Mouse (Mus musculus): Measurements from ENCODE around the gene Rpl34. TPM values are rescaled to one million over a fixed set of nuclear protein-coding genes. Genes with fewer than 3 reads are reported as not detected.

Gene Rpl34
- polyA plus RNA-seq, 1 experiment = 1,328 TPM

DNA sequence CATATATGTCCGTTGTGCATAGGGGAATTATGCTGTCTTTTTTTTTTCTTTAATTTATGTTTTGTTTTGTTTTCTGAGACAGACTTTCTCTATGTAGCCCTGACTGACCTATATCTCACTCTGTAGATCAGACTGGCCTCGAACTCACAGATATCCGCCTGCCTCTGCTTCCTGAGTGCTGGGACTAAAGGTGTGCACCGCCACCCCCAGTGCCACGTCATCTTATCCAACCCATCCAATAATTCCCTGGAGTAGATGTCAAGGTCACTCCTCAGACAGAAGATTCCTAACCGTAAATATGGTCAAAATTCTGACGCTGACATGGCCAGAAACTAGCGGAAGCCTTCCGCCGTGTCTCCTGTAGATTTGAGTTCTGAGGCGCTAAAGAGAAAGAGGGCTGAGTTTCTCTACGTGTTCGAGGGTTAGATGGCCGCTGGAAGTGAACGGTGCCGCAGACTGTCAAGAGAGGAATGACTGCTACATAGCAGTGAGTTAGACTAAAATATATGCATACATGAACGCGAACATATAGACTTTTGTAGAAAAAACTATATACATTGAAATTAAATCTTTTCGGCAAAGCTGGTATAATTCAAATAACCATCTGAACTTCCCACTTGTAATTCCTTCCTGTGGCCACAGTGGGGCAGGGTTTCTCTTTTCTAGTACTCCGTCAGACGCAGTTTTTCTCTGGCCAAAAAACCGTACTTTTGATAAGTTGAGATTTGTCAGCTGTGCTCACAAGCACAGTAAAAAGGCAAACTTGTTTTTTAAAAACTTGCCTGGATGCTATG lies 15.2 kb downstream of the Rpl34 start:
- Histone ChIP-seq H3K4me3 (ENCODE audit: extremely low read depth, insufficient read depth, insufficient read length) (peak overlapping the region; percentile 62; the same call in 1 of the 2 replicates), H3K4me1 (ENCODE audit: control insufficient read depth, insufficient read depth, insufficient read length) (peaks cover 2% of the 10 kb centered on the region), H3K27me3 (ENCODE audit: control insufficient read depth, insufficient read depth, low read length) (no peaks in the 10 kb centered on the region), H3K36me3 (ENCODE audit: control insufficient read depth, insufficient read depth, low read length) (no peaks in the 10 kb centered on the region), H3K27ac (ENCODE audit: insufficient read depth, low read length) (peak overlapping the region; percentile 2; the same call in 1 of the 2 replicates)
- peak; percentile 55 to 68 for DNase-seq (ENCODE audit: low read depth in 1 of 2, low spot score in 2 of 2)
- WGBS = 9% methylated on average over 22 of the region's 22 CpGs
- no peak for TF ChIP-seq POLR2A (IDR thresholded peaks at IDR 0.05; ENCODE audit: low read depth, low read length)
- TF ChIP-seq CTCF (IDR thresholded peaks at IDR 0.05; ENCODE audit: extremely low read depth, insufficient read depth, insufficient read length, insufficient replicate concordance) = peak; percentile 21; the same call in 1 of the 2 replicates

DNA sequence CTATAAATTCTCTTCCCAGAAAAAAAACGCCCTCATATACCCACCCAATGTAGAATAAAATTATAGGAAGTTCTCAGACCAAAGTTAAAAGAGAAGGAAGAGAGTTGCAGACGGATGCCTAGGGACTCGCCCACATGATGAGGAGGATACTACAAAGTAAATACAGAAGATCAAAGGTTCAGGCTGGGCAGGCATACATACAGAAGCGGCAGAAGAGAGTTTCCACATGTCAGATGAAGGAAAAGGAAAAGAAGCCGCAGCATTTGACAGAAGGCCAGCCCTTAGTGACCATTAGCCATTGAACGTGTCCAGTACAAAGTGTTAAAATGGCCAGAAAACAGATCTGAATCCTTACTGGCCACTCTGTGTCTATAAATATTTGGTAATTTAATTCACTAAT lies 17.3 kb downstream of the Rpl34 start:
- no peak for DNase-seq (ENCODE audit: low read depth in 1 of 2, low spot score in 2 of 2)
- Histone ChIP-seq H3K27me3 (ENCODE audit: control insufficient read depth, insufficient read depth, low read length) (no peaks in the 10 kb centered on the region), H3K27ac (ENCODE audit: insufficient read depth, low read length) (no peak overlapping the region), H3K4me1 (ENCODE audit: control insufficient read depth, insufficient read depth, insufficient read length) (peaks cover 2% of the 10 kb centered on the region), H3K4me3 (ENCODE audit: extremely low read depth, insufficient read depth, insufficient read length) (no peak overlapping the region), H3K36me3 (ENCODE audit: control insufficient read depth, insufficient read depth, low read length) (no peaks in the 10 kb centered on the region)
- WGBS = 61% methylated on average over 6 of the region's 6 CpGs
- TF ChIP-seq POLR2A (IDR thresholded peaks at IDR 0.05; ENCODE audit: low read depth, low read length) (no peak), CTCF (IDR thresholded peaks at IDR 0.05; ENCODE audit: extremely low read depth, insufficient read depth, insufficient read length, insufficient replicate concordance) (no peak)

DNA sequence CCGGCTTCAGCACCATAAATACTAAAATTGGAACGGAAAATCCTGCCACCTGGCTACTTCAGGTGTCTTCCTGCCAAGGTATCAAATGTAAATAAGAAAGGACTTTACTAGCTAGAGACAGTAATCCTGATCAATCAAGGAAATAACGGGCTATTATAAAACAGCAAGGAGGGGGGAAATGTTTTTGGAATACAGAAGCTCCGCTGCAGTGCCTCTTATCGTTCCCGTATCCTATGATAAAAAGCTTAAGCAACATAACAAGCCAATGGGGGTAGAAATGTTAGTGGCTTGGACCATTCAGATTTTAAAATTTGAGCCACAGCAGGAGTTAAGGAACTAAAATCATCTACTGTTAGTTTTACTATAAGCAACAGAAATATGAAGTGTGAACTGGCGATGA lies 20.1 kb downstream of the Rpl34 start:
- Histone ChIP-seq H3K36me3 (ENCODE audit: control insufficient read depth, insufficient read depth, low read length) (no peaks in the 10 kb centered on the region), H3K27ac (ENCODE audit: insufficient read depth, low read length) (no peak overlapping the region), H3K4me1 (ENCODE audit: control insufficient read depth, insufficient read depth, insufficient read length) (peaks cover 2% of the 10 kb centered on the region), H3K4me3 (ENCODE audit: extremely low read depth, insufficient read depth, insufficient read length) (no peak overlapping the region), H3K27me3 (ENCODE audit: control insufficient read depth, insufficient read depth, low read length) (no peaks in the 10 kb centered on the region)
- WGBS = 55% methylated on average over 7 of the region's 7 CpGs
- DNase-seq (ENCODE audit: low read depth in 1 of 2, low spot score in 2 of 2) = no peak
- TF ChIP-seq POLR2A (IDR thresholded peaks at IDR 0.05; ENCODE audit: low read depth, low read length) (no peak), CTCF (IDR thresholded peaks at IDR 0.05; ENCODE audit: extremely low read depth, insufficient read depth, insufficient read length, insufficient replicate concordance) (no peak)

DNA sequence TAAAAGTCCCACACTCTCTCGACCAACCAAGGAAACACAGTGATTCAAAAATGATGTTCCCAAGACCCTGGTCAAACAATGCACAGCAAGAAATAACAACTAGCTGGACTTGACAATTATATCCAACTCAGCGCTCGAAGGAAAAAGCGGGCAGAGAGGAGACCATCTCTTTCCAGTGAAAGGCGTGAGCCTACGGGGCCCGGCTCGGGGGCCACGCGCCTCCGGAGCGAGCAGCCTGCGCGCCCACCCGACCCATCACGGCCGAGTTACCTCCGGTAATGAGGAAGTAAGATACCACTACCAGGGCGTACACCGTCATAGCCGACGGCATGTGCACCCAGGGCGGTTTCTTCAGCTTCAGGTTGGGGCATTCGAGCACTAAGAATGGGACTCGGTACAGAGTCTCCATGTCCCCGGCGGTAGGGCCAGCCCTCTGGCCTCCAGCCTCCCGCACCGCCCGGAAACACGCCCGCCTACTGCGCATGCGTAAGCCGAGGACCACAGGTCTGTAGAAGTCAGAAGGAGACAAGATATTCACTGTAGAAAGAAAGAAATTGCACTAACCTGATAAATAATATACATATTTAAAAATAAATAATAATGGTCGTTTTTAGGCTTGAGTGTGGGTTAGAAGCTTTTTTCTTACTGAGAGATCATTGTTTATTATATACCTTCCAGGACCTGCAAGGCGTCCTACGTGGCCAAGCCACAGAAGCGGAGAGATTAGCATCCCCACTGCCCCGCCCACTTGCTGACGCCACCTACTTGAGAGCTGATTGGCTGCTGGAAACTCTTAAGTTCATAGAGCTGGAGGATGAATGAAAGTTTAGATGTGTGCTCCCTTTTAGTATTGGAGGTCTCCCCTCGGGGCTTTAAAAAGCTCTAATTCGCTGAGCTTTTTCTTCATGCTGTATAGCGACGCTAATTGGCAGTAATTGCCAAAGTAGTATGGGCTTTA lies 21.0 kb downstream of the Rpl34 start, which contains the start of gene Ostc:
TSS of gene Ostc (minus strand) at position 478 of the 958 bp plus-strand sequence.
- DNase-seq (ENCODE audit: low read depth in 1 of 2, low spot score in 2 of 2) = peak; percentile 95 to 97
- WGBS = under 1% methylated on average over 45 of the region's 45 CpGs
- H3K4me1 ChIP-seq (ENCODE audit: control insufficient read depth, insufficient read depth, insufficient read length) = no peaks in the 10 kb centered on the region; the same call in 1 of the 2 replicates
- no peaks in the 10 kb centered on the region for H3K36me3 ChIP-seq (ENCODE audit: control insufficient read depth, insufficient read depth, low read length)
- H3K27ac ChIP-seq (ENCODE audit: insufficient read depth, low read length) = peak within 1 kb of the TSS; percentile 94
- TF ChIP-seq CTCF (IDR thresholded peaks at IDR 0.05; ENCODE audit: extremely low read depth, insufficient read depth, insufficient read length, insufficient replicate concordance) = no peak
- peak; percentile 88 for TF ChIP-seq POLR2A (IDR thresholded peaks at IDR 0.05; ENCODE audit: low read depth, low read length)
- no peaks in the 10 kb centered on the region for H3K27me3 ChIP-seq (ENCODE audit: control insufficient read depth, insufficient read depth, low read length)
- H3K4me3 ChIP-seq (ENCODE audit: extremely low read depth, insufficient read depth, insufficient read length) = peak within 1 kb of the TSS; percentile 99

DNA sequence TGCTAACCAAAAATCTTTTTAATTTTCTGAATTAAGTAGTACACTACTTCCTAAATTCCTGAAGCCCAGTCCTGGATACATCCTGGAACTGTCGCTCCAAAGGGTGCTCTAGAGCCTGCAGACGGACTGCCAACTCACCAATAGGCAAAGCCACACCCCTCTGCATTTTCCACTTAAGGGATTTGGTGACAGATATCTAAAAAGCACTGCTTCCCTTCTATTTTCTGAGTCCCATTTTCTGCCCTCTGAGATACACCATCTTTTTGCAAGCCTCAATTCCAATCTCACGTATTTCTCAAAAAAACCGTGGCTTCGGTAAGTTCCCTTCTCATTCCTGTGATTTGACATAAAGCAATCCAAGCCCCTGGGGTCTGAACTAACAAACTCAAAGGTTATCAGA lies 21.7 kb downstream of the Rpl34 start:
- Histone ChIP-seq H3K4me1 (ENCODE audit: control insufficient read depth, insufficient read depth, insufficient read length) (no peaks in the 10 kb centered on the region; the same call in 1 of the 2 replicates), H3K27ac (ENCODE audit: insufficient read depth, low read length) (no peak overlapping the region), H3K27me3 (ENCODE audit: control insufficient read depth, insufficient read depth, low read length) (no peaks in the 10 kb centered on the region), H3K36me3 (ENCODE audit: control insufficient read depth, insufficient read depth, low read length) (peaks cover under 1% of the 10 kb centered on the region; the same call in 1 of the 2 replicates), H3K4me3 (ENCODE audit: extremely low read depth, insufficient read depth, insufficient read length) (peak overlapping the region; percentile 99)
- WGBS = 3% methylated on average over 5 of the region's 5 CpGs
- TF ChIP-seq CTCF (IDR thresholded peaks at IDR 0.05; ENCODE audit: extremely low read depth, insufficient read depth, insufficient read length, insufficient replicate concordance) (no peak), POLR2A (IDR thresholded peaks at IDR 0.05; ENCODE audit: low read depth, low read length) (no peak)
- no peak for DNase-seq (ENCODE audit: low read depth in 1 of 2, low spot score in 2 of 2)

DNA sequence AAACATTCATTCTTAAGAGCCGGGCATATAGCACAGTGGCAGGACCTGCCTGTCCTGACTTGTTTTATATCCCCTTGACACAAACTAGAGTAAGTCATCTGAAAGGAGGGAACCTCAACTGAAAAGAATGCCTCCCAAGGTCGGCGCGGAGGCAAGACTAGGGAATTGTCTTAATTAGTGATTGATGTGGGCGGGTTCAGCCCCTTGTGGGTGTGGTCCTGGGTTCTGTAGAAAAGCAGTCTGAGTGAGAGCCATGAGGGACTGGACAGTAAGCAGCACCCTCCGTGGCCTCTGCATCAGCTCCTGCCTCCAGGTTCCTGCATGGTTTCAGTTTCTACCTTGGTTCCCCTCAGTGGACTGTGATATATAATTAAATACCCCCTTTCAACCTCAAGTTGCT lies 27.9 kb downstream of the Rpl34 start:
- no peak for TF ChIP-seq CTCF (IDR thresholded peaks at IDR 0.05; ENCODE audit: extremely low read depth, insufficient read depth, insufficient read length, insufficient replicate concordance)
- no peak for TF ChIP-seq POLR2A (IDR thresholded peaks at IDR 0.05; ENCODE audit: low read depth, low read length)
- H3K27ac ChIP-seq (ENCODE audit: insufficient read depth, low read length) = no peak overlapping the region
- DNase-seq (ENCODE audit: low read depth in 1 of 2, low spot score in 2 of 2) = no peak
- H3K36me3 ChIP-seq (ENCODE audit: control insufficient read depth, insufficient read depth, low read length) = peaks cover 27% of the 10 kb centered on the region
- no peak overlapping the region for H3K4me3 ChIP-seq (ENCODE audit: extremely low read depth, insufficient read depth, insufficient read length)
- H3K4me1 ChIP-seq (ENCODE audit: control insufficient read depth, insufficient read depth, insufficient read length) = no peaks in the 10 kb centered on the region; the same call in 1 of the 2 replicates
- no peaks in the 10 kb centered on the region for H3K27me3 ChIP-seq (ENCODE audit: control insufficient read depth, insufficient read depth, low read length)
- 92% methylated on average over 6 of the region's 6 CpGs for WGBS
